Mouse (Mus musculus): Measurements from ENCODE around the gene Rcc1. TPM values are rescaled to one million over a fixed set of nuclear protein-coding genes. Genes with fewer than 3 reads are reported as not detected.

Gene Rcc1
- polyA plus RNA-seq, 1 experiment from 2014 or later: 20.0 TPM

Other genes starting within 250 kb of the Rcc1 start
- gene Oprd1, start 209.1 kb downstream of the Rcc1 start, polyA plus RNA-seq (2014; fragmentation: Nextera tagmentation; extraction: Ambion mirVana): 0.50 and 0.63 TPM in 2 replicates
- gene Ythdf2, start 141.3 kb downstream of the Rcc1 start, polyA plus RNA-seq (2014; fragmentation: Nextera tagmentation; extraction: Ambion mirVana): 119 and 122 TPM in 2 replicates
- 34.7 and 36.7 TPM in 2 replicates for gene Gmeb1, start 92.0 kb downstream of the Rcc1 start, polyA plus RNA-seq (2014; fragmentation: Nextera tagmentation; extraction: Ambion mirVana)
- 38.0 and 40.8 TPM in 2 replicates for gene Taf12, start 79.2 kb downstream of the Rcc1 start, polyA plus RNA-seq (2014; fragmentation: Nextera tagmentation; extraction: Ambion mirVana)
- 0.95 and 1.5 TPM in 2 replicates for gene Rab42, start 50.2 kb downstream of the Rcc1 start, polyA plus RNA-seq (2014; fragmentation: Nextera tagmentation; extraction: Ambion mirVana)
- gene Trnau1ap, start 24.1 kb downstream of the Rcc1 start, polyA plus RNA-seq (2014; fragmentation: Nextera tagmentation; extraction: Ambion mirVana): 66.8 and 73.1 TPM in 2 replicates
- 8.1 and 9.2 TPM in 2 replicates for gene Phactr4, start 68.9 kb upstream of the Rcc1 start, polyA plus RNA-seq (2014; fragmentation: Nextera tagmentation; extraction: Ambion mirVana)
- 8.5 and 10.7 TPM in 2 replicates for gene Med18, start 110.3 kb upstream of the Rcc1 start, polyA plus RNA-seq (2014; fragmentation: Nextera tagmentation; extraction: Ambion mirVana)
- gene Sesn2, start 156.9 kb upstream of the Rcc1 start, polyA plus RNA-seq (2014; fragmentation: Nextera tagmentation; extraction: Ambion mirVana): 6.7 and 7.1 TPM in 2 replicates
- 1,422 and 1,589 TPM in 2 replicates for gene Atpif1, start 180.1 kb upstream of the Rcc1 start, polyA plus RNA-seq (2014; fragmentation: Nextera tagmentation; extraction: Ambion mirVana)
- 126 and 136 TPM in 2 replicates for gene Dnajc8, start 181.9 kb upstream of the Rcc1 start, polyA plus RNA-seq (2014; fragmentation: Nextera tagmentation; extraction: Ambion mirVana)
- gene Ptafr, start 210.5 kb upstream of the Rcc1 start, polyA plus RNA-seq (2014; fragmentation: Nextera tagmentation; extraction: Ambion mirVana): 0.43 and 0.67 TPM in 2 replicates